Mouse (Mus musculus): ENCODE results near the gene Aff3.

Gene Aff3

GRCm38 (mm10) chr1:38536929-38537540, 127.7 kb downstream of the Aff3 start:
- DNase-seq: no peak

- no peak for DNase-seq
Measured at GRCm38 (mm10) chr1:38532581-38532980, 132.2 kb downstream of the Aff3 start.

DNA sequence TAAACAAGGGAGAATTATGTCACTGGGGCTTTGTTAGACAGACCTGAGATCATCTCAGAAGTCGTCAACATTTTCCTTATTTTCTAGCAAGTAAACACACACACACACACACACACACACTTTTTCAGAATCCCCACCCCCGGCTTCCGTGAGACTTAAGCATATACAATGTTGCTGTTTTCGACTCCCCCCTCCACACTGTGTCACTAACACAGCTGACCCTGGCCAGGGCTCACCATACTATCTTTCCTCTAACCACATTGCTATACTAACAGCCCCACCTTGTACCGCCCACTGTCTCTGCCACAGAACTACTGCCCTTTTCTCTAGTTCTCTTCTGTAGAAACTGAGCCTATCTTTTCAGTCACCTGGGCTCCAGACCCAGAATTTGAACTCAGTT, 136.1 kb downstream of the Aff3 start:
- no peak for DNase-seq

GRCm38 (mm10) chr1:38526568-38526967, 138.2 kb downstream of the Aff3 start:
- DNase-seq: no peak

DNA sequence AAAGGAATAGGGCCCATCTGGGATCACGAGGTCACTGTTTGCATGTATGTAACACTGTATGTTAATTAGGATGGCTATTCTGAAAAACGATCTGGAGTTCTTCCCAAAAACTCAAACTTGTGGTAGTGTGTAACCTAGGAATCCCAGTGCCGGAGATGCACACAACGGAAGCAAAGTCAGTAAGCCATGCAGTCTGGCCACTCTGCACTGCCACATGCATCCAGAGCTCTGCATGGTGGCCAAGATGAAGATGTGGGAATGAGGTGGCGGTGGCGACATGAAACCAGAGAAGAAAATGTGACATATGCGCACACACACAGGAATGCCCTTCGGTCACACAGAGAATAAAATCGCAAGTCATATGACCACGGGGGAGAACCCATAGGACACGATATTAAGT, 143.1 kb downstream of the Aff3 start:
- DNase-seq: no peak

GRCm38 (mm10) chr1:38516225-38516624, 148.5 kb downstream of the Aff3 start:
- DNase-seq: no peak

GRCm38 (mm10) chr1:38514634-38515011, 150.1 kb downstream of the Aff3 start:
- DNase-seq: no peak

GRCm38 (mm10) chr1:38513970-38514633, 150.7 kb downstream of the Aff3 start:
- no peak for DNase-seq

DNA sequence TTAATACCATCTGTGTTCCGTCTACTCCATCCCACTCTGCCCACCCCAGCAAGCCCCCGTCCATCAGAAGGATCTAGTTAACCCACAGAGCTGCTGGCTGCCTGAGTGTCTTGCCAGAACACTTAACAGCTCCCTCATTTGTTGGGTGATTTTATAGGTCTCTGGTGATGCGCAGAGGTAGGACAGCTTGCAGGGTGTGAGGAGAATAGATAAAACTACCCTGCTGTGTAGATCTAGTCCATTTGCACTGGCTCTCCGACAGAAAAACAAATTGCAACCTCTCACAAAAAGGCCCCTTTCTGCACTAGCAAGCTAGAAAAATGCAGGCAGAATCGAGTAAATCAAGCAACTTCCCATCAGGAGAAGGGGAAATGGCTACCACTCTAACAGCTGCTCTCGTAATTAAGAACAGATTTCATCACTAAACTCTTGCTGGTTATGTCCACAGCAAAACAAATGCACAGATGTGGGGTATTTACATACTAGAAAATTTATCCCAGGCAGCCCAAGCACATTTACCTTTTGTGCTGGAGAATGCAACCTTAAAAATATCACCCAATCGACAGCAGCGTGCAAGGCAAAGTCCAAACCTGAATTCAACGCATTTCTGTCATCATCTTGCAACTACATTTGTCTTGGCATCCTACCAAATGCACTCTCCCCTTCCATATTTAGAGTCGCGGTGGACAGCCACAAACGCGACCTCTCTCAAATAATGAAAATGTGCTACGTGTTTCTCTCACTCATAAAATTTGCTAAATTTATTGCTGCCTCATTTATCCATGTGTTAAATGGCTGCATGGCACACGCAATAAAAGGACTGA, 152.3 kb downstream of the Aff3 start:
- DNase-seq: no peak

- no peak for DNase-seq
Measured at GRCm38 (mm10) chr1:38511076-38511475, 153.7 kb downstream of the Aff3 start.

GRCm38 (mm10) chr1:38509301-38509700, 155.5 kb downstream of the Aff3 start:
- DNase-seq: no peak

DNA sequence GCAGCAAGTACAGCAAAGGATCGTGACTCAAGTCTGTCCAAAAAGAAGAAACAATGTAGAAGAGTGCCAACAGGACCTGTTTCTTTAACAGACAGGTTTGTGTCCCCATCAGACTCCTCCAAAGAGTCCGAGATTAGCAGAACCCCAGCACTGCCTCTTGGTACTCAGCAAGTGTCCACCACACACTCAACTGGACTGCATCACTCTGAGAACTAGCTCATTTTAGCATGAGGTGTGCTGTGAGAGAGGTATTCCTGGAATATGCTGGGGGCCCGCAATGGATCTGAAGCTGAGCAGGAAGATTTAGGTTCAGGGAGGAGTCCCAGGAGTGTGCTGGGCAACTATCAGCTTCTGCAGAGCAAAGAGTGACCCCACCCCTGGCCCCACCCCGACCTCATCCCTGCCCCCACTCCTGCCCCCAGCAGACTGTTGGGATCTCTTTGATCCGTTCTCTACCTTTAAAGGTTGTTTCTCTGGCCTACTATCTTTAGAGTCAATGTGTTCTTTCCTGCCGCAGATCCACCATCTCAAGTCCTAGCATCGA, 157.0 kb downstream of the Aff3 start:
- DNase-seq: no peak

- DNase-seq: no peak
Measured at GRCm38 (mm10) chr1:38506396-38506795, 158.4 kb downstream of the Aff3 start.

GRCm38 (mm10) chr1:38503431-38504089, 161.2 kb downstream of the Aff3 start:
- no peak for DNase-seq

- no peak for DNase-seq
Measured at GRCm38 (mm10) chr1:38502797-38503196, 162.0 kb downstream of the Aff3 start.

GRCm38 (mm10) chr1:38501231-38501630, 163.5 kb downstream of the Aff3 start:
- no peak for DNase-seq

DNA sequence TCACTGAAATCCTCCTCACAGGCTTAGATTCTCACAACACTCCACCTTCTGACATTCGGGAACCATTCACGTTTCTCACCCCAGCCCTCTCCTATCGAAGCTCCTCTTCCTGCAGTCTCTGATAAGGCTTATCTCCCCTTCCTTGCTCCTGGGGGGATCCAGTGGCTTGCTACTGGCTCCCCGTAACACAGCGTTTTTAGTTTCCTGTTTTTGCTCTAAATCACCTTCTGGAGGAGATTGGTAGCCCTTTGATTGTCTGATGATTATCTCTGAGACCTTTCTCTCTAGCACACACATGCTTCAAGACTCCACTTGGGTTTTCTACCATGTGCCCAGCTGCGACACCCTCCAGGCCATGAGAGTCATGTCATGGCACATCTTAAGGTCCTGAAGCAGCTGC, 165.3 kb downstream of the Aff3 start:
- DNase-seq: no peak

DNA sequence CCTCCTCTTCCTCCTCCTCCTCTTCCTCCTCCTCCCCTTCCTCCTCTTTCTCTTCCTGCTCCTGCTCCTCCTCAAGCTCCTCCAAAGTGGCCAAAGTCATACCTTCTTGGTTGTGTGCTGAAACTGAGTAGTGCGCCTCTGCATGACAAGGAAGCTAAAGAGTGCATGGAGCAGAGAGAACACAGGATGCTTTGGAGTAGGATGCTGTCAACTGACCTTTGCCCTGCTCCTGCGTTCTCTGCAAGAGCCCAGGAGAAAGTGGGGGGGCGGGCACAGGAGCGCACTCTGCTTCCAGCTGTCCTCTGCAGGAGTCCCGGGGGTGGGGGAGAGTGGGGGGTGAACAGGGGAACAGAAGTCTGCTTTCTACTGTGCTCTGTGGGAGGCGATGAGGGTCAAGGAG, 167.2 kb downstream of the Aff3 start:
- DNase-seq: no peak

- DNase-seq: no peak
Measured at GRCm38 (mm10) chr1:38496886-38497528, 167.7 kb downstream of the Aff3 start.

- DNase-seq: no peak
Measured at GRCm38 (mm10) chr1:38495284-38495683, 169.5 kb downstream of the Aff3 start.

- DNase-seq: no peak
Measured at GRCm38 (mm10) chr1:38489733-38490132, 175.0 kb downstream of the Aff3 start.

- DNase-seq: no peak
Measured at GRCm38 (mm10) chr1:38488667-38489210, 176.0 kb downstream of the Aff3 start.

All from cerebellum, postnatal 25 days (tissue).